Mouse (Mus musculus): ENCODE data around the gene Elovl1. TPM values are rescaled to one million over a fixed set of nuclear protein-coding genes. Genes with fewer than 3 reads are reported as not detected.

Elovl1 gene
- total RNA-seq, 2 experiments from 2014 or later: 21.4 to 22.4 TPM

DNA sequence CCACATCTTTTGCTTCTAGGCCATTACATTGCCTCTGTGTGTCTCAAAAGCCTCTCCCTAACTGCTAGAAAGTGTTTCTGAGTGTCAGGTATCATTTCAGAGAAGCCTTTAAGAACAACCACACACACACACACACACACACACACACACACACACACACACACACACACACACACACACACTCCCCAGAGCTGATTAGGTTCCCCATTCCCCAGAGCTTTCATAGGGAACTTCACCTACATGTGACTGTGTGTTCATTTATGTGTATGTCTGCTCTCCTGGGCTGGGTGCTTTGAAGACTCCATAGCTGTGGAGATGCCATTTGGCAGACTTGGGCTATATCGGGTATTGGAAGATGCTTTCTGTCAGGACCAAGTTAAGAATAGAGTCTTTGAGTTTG lies 2.5 kb upstream of the Elovl1 start:
- DNase-seq (ENCODE audit: low spot score in 2 of 2): no peak
- intact Hi-C loops (cut with DNase I): no loop called here

DNA sequence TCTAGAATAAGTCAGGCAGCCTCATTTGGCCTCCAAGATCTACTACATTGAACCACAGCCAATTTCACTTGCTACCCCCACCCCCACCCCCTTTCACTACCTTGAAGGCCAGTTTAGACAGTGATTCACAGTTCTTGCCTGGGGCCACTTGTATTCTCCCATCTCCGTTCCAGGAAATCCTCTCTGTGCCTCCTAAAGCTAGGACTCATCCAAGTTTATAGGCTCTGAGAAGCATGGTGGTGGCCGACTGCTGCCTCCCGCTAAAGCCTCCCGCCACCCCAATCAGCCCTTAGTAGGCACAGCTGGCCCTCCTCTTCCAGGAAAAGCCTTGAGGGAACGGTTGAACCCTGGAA lies 502 bp upstream of the Elovl1 start:
- intact Hi-C loops (cut with DNase I): no loop called here
- no peak for DNase-seq (ENCODE audit: low spot score in 2 of 2)

DNA sequence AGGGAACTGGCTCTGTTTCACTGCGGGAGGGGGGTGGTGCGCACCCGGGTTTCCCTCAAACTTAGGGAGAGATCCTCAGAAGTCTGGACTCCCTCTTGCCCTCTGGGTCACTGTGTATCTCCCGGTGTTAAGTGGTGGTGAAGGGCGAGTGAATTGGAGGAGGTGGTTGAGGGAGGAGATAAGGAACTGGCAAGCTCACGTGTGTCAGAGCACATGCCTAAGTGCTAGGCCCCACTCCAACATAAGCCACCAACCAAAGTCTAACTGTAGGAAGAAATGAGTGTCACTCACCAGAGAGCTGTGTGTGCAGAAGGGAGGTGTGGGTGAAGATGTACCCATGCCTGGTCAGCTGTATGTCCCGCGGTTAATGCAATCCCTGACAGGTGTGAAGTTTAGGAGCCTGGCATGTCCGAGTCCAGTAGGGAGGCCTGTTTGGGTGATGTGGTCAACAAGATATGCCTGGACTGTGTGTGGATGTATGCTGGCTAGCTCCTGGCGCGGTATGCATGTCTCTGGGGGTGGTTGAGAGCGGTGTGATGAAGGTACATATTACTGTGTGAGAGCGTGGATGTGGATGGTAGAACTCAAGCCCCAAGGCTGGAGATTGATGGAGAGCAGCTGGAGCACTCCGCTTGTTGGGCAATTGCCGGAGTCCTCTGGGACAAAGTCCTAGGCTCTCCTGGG lies 780 bp downstream of the Elovl1 start:
- DNase-seq (ENCODE audit: low spot score in 2 of 2): no peak
- intact Hi-C loops (cut with DNase I): no loop called here

DNA sequence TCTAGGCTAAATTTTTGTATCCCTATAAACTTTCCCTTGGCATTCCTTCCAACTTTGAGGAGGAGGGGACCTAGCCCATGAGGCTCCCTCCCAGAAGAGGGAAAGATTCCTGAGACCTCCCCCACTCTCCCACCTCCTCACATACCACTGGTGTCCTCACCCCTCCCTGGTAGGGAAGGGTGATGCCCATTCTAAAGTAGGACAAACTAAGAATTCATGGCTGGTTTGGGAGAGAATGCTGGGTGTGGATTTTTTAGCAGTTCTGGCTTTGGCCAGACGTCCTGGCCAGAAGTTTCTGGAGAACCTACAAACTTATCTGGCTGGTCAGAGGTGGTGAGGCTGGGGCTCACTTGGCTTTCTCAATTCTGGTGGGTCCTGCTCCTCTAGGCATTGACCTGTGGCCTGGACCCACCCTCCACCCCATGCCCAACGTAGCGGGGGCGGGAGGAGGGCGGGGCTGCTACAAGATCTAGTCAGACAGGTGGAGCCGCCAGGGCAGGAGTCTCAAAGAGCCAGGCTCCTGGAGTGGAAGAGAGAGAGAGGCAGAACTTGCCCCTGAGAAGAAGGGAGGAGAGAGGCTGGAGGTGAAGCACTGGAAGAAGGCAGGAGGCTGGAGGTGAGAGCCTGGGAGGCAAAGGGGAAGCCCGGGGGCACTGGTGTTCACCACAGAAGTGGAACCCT lies 1.5 kb downstream of the Elovl1 start:
- no peak for DNase-seq (ENCODE audit: low spot score in 2 of 2)
- intact Hi-C loops (cut with DNase I): no loop called here

DNA sequence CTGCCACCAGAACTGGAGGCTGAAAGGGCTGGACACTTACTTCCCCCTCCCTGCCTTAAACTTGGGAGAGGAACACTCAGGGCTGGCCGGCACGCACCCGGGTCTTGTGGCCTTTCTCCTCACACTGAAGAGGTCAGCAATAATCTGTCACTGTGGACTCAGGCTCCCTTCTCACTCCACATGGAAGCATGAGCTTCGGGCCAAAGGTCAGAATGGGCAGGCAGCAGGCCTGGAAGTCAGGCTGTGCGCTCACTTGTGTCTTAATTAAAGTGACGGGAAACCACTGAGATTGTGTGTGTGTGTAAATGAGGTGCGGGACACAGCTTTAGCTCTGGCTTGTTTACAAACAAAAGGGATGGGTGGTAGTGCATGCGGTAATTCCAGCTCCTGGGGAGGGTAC lies 4.4 kb downstream of the Elovl1 start:
- intact Hi-C loops (cut with DNase I): no loop called here
- no peak for DNase-seq (ENCODE audit: low spot score in 2 of 2)

DNA sequence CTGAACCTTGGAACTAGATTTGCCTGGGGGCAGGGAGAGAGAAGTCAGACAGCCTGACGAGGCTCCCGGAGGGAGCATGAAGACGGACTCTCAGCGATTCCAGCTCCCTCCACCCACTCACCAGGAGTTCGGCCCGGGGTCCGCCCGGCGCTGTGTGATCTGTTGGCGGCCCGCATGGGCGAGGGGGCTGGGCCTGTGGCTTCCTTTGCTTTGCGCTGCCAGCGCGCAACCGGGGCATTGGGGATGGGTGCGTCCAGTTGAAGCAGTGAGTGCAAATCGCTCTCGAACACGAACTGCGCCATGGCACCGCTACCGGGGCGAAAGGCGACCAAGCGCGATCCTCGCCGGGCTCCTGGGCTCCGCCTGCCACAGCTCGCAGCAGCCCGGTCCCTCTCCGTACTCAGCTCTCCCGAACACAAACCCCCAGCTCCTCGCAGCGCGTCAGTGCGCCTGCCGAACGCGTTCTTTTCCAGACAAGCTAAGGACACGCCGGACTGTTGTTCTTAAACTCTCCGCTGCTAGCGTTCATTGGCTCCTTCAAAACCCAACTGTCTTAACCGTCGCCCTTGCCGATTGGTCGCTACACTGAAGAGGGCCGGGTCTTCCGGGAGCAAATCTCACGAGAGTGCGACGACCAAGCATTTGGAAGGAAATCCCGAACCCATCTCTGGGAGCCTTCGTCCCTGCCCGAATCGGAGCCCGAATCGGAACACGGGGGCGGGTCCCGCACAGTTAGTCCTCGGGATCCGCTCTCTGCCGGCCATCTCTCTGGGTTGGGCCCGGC lies 9.1 kb downstream of the Elovl1 start, which contains the start of gene Cdc20:
Gene Cdc20 (minus strand): TSS at position 533 of the 784 bp plus-strand sequence.
- intact Hi-C loops (cut with DNase I): no loop called here
- peak; percentile 91 to 97 for DNase-seq (ENCODE audit: low spot score in 2 of 2)

DNA sequence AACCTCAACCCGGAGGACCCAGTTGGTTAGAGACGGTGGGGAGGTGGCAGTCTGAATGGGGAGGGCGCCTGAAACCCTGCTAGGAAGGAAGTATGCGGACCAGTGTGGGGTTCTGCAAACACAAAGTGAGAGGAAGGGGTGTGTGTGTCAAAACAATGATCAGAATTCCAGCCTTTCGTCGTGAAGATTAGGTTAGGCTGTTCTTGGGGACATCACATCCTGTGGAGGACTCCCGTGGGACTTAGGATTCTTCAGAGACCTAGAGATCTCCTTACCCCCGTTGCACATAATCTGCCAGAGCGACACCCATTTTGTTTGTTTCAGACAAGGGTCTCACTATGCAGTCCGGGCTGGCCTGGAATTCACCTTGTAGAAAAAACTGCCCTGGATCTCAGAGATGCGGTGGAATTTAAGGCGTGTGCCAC lies 9.9 kb downstream of the Elovl1 start:
- DNase-seq (ENCODE audit: low spot score in 2 of 2): no peak
- intact Hi-C loops (cut with DNase I): no loop called here

DNA sequence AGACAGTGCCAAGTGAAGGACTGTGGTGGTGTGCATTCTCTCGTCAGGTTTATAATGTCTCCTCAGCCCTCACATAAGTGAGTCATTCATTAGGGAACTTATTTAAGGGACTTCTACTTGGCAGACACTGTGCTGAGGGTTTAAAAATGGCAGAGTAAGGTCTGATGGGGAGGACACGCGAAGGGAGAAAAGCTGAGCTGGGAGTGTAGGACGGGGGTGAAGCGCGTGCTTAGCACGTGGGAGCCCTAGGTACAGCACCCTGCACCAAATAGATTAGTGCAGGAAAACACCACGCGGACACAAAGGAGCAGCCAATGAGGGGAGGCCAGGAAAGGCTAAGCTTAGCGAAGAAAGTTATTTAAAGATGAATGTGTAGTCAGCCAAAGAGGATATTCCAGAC lies 17.2 kb downstream of the Elovl1 start:
- intact Hi-C loops (cut with DNase I): loop anchor here (5.0 kb wide), 1 partner anchor 122 kb away; no protein-coding TSS in a partner anchor
- peak in 1 of 2 experiments; percentile 24 for DNase-seq (ENCODE audit: low spot score in 2 of 2)

DNA sequence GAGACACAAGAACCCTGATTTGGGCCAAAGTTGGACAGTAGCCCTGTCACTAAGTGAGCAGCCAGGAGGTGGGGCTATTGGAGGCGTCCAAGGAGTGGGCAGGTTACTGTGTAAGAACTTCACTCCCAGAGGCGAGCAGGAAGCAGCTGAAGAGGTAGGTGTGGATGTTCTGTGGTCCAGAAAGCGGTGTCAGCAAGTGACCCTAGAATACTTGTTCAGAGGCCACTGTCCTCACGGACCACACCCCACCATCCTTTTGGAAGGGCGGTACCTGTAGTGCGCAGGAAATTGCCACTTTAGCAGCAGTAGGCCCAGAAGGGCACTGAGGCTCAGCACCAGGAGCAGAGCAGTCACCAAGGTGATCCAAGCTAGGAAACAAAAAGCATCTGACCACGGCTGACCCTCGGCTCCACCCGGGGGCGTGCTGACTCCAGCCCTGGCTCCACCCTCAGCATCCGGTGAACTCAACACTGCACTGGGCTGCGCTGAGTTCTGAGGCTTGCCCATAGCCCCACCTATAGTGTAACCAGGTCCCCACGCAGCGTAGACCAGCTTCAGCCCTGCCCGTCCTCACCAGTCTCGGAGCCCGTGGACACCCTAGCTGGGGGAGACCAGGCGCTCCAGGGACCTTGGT lies 18.0 kb downstream of the Elovl1 start:
- intact Hi-C loops (cut with DNase I): loop anchor here (5.0 kb wide), 1 partner anchor 121 kb away; no protein-coding TSS in a partner anchor
- no peak for DNase-seq (ENCODE audit: low spot score in 2 of 2)

DNA sequence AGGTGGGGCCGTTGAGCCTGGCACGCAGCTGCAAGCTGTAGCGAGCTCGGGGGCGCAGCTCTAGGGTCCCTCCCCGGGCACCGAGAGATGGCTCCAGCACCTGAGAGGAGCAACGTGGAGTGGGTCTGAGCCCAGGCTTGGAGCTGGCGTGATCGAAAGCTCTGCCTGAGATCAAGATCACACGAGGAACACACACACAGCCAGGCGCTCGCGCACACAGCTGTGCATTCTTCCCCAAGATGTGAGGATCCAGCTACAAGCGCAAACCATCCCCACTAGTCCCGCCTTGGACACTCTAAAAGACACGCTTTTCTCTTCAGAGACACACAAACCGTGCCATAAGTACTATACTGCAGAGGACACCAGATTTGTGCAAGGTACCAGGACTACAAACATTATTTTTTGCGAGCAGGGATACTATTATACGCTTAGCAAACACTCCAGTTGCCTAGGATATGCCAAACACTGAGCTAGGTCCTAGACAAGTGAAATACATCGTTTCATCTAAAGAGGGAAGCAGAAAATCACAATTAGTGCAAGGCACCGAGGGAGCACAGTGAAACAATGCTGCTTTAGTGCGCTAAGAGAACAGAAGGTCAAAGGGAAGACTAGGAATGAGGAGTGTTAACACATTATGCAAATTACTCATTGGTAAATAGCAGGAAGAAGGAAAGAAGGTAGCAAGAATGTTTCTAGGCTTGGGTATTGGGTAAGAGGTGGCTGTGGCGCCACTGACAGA lies 18.7 kb downstream of the Elovl1 start:
- intact Hi-C loops (cut with DNase I): loop anchor here (5.0 kb wide), 1 partner anchor 121 kb away; no protein-coding TSS in a partner anchor
- no peak for DNase-seq (ENCODE audit: low spot score in 2 of 2)

DNA sequence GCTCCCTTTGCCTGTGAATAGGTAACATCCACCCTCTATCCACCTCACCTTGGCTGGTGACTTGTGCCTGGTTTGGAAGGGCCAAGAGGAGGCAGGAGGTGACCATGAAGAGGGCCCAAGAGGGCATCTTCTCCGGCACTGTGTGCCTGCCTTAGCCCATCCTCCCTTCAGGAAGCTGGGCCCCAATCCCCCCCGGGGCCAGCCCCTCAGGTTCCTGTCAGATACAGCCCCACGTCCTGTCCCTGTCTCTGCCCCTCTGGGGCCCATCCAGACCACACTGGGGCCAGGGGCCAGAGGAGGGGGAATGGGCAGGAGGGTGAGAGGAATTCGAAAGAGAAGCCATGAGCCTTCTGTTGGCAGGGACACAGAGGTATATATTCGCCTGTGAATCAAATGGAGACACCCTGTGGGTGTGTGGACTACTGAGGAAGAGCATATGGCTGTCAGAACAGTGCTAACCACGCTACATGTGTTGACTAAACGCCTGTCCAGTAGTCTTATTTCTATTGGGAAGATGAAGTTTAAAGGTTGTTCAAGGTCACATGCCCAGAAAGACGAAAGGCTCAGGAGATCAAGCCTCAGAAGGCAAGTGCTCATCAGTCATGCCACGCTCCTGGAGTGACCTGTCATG lies 29.6 kb downstream of the Elovl1 start, which contains the start of gene Mpl:
Gene Mpl (minus strand): TSS at position 169 of the 631 bp plus-strand sequence.
- intact Hi-C loops (cut with DNase I): loop anchor here (10.0 kb wide), 1 partner anchor 47 kb away; no protein-coding TSS in a partner anchor
- DNase-seq (ENCODE audit: low spot score in 2 of 2): peak in 1 of 2 experiments; percentile 22

DNA sequence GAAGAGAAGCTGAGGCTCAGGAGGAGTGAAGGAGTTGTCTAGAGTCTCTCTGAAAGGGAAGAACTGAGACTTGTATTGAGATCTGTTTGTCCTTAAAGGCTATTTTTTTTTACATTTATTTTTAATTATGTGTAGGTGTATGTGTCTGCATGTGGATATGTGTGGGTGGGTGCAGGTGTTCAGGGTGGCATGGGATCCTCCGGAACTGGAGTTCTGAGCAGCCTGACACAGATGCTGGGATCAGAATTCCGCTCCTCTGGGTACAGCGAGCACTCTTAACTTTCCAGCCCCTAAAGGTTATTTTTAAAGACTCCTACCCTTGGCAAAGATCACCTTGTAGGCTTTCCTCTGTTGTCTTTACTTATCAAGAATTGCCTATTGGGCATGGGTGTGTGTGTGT lies 37.1 kb downstream of the Elovl1 start:
- DNase-seq (ENCODE audit: low spot score in 2 of 2): peak in 1 of 2 experiments; percentile 37
- intact Hi-C loops (cut with DNase I): no loop called here

DNA sequence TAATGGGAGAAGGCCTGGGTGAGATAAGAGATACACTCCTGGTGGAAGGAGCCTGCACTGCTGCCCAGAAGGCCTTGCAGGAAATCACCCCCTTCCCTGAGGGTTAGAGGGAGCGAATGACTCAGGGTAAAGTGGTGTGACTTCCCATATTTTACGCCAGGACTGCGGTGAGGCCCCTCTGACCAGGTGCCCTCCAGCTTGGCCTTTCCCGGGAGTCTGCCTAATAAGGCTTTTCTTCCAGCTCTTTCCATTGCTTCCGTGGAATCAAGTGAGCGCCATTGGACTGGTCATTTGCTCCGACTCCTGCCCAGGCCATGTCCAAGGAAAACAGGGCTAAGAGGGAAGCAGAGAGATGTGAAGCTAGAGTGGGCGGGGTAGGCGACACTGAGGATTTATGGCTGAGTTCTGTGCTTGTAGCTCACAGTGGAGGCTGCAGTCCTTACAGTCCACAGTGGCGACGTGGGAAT lies 37.8 kb downstream of the Elovl1 start:
- DNase-seq (ENCODE audit: low spot score in 2 of 2): no peak
- intact Hi-C loops (cut with DNase I): no loop called here

DNA sequence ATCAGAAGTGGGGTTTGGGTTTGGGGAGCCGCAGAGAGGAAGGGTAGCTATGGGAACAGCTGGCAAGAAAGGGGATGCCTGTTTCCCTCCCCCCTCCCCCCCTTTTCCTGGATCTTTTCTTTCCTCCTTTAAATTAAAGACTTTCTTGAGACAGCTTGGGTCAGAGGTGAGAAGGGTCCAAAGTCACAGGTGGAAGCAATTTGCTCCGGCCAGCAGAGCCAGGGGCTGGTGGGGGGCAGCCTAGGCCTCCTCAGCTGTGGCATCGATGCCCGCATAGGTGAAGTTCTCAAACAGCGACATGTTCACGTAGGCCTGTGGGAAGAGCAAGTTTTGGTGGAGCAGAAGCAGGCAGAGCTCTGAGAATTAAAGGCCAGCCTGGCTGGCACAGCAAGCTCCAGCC lies 43.4 kb downstream of the Elovl1 start:
- intact Hi-C loops (cut with DNase I): no loop called here
- DNase-seq (ENCODE audit: low spot score in 2 of 2): no peak

DNA sequence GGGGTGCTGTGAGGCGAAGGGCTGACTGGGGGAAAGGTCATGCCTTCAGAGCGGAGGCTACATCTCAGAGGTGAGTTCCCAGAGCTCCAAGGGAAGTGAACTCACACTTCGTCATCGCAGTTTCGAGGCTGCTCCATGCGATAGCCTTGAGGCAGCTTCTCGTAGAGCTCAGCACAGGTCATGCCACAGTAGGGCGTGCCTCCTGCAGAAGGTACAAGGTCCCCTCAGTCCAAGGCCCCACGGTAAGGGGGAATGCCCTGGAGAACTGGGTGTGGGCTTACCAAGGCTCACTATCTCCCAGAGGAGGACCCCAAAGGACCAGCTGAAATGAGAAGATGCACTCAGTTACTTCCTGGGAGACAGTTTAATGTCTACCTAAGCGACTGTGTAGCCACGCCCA lies 44.8 kb downstream of the Elovl1 start:
- DNase-seq (ENCODE audit: low spot score in 2 of 2): no peak
- intact Hi-C loops (cut with DNase I): no loop called here

DNA sequence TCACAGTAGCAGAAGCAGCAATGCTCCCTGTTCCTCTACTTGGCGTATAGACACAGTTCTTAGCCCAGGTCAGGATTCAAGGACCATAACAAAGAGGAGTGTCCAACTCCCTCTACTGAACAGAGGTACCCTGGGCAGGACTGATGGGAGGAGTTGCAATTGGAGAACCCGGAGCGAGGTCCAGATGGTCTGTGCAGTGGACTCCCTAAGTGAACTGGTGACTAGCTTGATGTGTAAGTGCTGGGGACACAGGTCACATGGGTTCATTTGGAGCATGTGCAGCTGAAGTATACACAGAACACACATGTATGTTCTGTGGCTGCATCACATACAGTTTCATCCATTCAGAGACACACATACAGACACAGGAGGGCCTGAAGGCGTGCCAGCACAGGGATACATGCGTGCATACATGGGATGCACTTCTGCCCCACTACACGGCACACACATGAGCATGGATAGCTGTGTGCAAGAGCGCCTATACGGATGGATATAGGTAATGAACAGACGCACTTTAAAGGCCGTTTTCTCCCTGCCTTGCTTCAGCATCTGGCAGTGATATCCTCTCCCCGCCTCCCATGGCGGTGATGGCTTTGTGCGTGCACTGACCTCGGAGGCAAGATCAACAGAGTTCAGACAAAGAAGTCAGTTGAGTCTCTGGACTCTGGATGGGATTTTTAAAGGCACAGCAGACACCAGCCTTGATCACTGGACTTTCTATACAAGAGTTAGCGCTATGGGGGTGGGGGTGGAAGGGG lies 49.1 kb downstream of the Elovl1 start:
- DNase-seq (ENCODE audit: low spot score in 2 of 2): no peak
- intact Hi-C loops (cut with DNase I): no loop called here

Data from left cerebral cortex, postnatal 14 days (tissue).